Mouse (Mus musculus) cerebellum, adult 18-20 months (tissue): ENCODE measurements around the gene Mdh2.
A peak's percentile ranks its signal among the peaks of the same experiment; 100 is the strongest.

Experiments used
- DNase-seq, 2 experiments: peaks; one replicate each; pipeline ENCODE4 v3.0.0; 2021

The Mdh2 gene

GRCm38 (mm10) chr5:135777796-135778470 is 347 bp upstream of the Mdh2 start, which contains the start of gene Styxl1:
Styxl1 (minus strand) TSS chr5:135778385.
- no peak for DNase-seq

DNA sequence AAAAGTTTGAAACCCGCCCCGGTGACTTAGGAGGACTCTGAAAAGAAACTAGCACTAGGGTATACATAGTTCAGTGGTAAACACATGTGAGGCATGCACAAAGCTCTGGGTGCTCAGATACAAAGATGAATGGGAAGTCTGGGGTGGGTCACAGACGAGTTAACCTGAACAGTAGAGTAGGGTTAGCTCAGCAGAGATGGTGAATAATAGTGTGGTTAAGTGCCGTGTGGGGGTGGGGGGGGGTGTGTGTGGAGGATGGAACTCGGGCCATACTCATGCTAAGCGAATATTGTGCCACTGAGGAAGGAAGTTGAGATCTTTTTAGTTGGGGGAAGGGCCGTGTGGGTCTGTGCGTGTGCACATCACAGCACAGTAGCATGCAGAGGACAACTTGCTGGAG is 2.1 kb downstream of the Mdh2 start:
- no peak for DNase-seq

DNA sequence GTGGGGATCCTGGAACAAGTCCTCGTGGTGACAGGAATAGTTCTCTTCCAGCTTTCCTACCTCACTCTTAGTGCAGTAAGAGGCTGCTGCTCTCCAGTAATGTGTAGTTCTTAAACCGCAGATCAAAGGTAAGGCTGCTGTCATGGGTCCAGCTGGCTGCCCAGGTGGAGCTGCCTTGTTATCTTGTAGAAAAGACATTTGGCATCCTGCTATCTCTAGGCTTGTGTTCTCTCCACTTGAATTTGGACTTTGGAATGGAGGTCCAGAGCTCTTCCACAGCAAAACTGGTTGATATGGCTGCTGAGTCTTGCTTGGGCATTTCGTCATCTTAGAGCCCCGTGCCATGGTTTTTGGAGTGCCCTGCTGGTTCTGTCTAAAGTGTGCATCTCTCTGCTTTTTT is 4.6 kb downstream of the Mdh2 start:
- no peak for DNase-seq

- peak; percentile 92 to 95 for DNase-seq
Measured at GRCm38 (mm10) chr5:135793996-135794858, 15.9 kb downstream of the Mdh2 start.

DNA sequence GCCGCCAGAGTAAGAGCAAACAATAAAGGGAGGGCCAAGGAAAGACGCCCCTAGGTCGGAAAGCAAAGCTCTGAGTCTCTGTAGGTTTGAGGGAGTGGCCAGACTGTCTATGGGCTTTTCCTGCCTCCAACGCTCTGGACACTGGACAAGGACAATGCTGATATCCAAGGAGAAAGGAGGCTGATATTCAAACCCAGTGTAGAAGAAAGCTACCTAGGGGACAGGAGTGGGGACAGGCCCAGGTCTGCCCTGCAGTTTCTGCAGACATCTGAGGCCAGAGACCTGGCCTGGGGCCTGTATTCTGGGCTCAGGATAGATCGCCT is 16.5 kb downstream of the Mdh2 start:
- DNase-seq: no peak

DNA sequence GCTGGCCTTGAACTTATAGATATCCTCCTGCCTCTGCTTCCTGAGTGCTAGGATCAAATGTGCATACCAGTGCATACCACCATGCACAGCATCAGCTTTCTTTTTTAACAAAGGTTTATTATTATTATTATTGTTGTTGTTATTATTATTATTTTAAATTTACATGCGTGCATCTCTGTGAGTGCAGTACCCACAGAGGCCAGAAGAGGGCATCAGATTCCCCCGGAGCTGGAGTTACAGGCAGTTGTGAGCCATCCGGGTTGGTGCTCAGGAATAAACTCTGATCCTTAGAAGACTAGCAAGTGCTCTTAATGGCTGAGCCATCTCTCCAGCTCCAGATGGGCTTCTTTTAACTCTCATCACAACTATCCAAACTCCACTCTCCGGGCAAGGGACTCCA is 21.5 kb downstream of the Mdh2 start:
- peak in 1 of 2 experiments; percentile 56 for DNase-seq

GRCm38 (mm10) chr5:135800927-135801326 is 22.6 kb downstream of the Mdh2 start:
- DNase-seq: peak in 1 of 2 experiments; percentile 43

DNA sequence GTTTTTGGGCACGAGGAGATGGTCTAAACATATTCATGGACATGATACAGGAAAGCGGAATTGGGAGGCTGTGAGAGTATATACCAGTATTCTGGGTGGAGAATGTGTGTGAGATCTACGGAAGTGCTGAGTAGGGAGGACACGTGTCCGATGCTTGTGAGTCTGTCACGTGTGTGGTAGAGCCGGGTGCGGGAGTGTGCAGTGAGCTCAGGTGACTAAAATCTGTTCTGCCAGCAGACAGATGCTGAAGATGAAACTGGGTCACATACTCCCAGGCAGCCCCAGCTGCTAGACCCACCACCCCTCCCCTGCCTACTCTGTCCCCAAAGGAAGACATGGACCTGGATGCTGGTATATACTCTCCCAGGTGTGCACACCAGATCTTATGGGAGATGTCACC is 24.4 kb downstream of the Mdh2 start:
- DNase-seq: no peak

- no peak for DNase-seq
Measured at GRCm38 (mm10) chr5:135803135-135803534, 24.9 kb downstream of the Mdh2 start.

DNA sequence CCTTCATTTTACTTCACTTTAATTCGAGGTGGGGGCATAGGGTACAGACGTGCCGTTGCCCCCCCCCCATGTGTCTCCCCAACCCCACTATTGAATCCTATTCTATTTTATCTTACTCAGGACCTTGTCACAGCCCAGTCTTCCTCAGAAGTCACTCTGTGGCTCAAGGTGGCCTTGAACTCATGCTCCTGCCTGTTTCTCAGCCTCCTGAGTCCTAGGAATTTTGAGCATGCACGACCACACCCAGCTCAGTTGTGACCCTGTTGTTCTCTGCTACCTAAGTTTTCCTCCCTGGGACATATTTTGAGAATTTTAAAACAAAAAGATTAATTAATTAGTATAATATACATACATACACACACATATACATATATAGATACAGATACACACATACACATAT is 25.4 kb downstream of the Mdh2 start:
- DNase-seq: no peak

DNA sequence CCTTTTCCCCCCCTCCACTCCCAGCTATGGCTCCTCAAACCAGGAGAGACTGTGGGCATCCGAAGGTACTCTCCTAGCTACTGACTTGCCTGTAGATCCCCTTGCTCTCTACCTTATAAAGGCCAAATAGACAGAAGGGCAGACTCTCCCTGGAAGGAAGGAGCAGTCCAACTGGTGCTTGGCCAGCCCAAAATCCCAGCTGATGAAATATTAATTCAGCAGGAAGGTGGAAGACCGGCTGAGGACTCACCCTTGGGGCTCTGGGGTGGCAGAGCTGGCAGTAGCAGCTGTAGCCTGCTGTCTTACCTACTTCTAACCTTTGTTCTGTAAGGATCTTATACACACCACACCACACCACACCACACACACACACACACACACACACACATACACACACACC is 26.5 kb downstream of the Mdh2 start:
- DNase-seq: no peak

DNA sequence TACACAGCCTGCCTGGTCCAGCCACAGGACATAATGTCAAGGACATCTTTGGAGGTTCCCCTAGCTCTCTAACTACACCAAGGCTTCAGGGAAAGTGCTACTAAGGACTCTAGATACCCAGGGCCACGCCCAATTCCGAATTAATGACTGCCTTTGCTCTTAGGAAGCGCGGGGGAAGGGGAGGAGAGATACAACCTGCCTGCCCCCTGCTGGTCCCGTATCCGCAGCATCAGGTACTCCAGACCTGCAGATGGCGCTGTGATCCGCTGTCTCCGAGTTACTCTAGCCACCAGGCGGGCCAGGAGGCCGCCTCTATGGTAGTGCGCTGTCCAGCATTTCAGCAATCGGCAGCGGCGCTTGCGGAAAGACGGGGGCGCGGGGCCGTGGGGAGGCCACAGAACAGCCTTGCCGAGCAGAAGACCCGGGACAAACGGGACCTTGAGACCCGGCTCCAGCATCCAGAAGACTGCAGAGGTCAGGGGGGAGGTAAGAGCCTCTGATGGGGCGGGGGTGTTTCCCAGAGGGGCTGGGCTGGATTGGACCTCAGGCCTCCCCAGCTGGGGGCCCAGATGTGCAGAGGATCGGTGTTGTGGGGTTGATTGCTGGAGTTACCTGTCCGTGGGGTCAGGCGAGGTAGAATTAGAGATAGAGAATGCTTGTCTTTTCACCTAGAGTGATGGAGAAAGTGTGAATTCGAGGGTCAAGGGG is 28.4 kb downstream of the Mdh2 start, which contains the start of gene Srrm3:
Gene Srrm3 (plus strand): TSS at position 336 of the 708 bp plus-strand sequence.
- DNase-seq: peak; percentile 91 to 96

DNA sequence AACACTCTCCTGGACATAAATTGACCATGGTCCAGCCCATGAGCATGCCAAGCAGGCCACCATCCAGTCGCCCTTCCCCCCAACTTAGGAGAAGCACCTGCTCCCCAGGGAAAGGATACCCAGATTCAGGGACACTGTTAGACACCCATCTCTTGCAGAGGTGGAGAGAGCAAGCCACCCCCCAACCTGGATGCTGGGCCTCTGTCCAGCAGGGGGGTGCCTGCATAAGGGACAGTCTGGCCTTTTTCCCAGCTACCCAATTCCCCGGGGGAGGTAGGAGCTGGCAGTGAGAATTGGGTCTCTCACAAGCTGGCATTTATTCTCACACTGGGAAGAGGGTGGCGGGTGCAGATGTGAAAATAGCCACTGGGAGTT is 29.0 kb downstream of the Mdh2 start:
- DNase-seq: peak; percentile 46 to 63

GRCm38 (mm10) chr5:135812991-135813390 is 34.7 kb downstream of the Mdh2 start:
- DNase-seq: peak; percentile 85 to 90

DNA sequence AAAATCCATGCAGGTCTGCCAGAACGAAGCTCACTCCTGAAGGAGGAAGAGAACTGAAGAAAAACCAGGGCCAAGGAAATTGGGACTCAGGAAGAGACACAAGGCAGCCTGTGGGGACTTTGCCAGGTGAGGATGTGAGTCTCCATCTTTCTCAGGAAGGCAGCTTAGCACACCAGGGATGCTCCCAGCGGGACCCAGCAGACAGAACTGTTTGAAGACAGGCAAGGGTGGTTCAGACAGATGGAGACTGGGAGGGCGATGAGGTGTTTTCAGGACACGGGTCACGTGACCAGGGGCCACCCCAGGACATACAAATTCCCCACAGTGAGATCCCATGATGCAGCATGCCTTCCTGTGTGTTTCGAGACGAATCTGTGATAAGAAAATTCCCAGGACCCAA is 40.2 kb downstream of the Mdh2 start:
- DNase-seq: peak; percentile 85

DNA sequence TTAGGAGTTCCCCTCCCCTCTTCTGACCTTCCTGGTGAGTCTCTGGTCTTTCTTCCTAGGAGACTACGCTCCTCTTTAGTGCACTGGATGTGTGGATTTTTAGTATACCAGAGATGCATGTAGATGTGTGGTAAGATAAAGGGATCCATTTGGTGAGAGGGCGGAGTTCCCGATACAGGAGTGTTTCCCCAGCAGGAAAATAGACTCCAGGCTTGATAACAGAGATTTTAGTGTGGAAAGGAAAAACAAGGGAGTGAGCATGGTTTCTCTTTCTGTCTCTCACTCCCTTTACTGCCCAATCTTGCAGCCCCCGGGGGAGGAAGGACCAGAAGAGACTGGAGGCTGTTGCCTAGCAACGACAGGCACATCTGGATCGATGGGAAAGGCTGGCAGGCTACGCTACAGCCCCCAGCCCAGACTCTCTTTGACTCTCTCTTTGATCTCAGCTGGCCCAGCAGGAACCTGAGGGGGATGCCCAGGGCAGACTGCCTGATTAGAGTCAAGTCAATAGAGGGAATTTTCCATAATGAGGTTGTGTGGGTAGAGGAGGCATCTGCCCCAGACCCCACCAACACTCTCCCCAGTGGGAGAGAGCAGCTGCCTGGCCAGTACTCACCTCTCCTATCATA is 44.1 kb downstream of the Mdh2 start:
- DNase-seq: no peak

GRCm38 (mm10) chr5:135824517-135824916 is 46.2 kb downstream of the Mdh2 start:
- no peak for DNase-seq

- no peak for DNase-seq
Measured at GRCm38 (mm10) chr5:135826225-135826624, 47.9 kb downstream of the Mdh2 start.

- no peak for DNase-seq
Measured at GRCm38 (mm10) chr5:135829381-135829780, 51.1 kb downstream of the Mdh2 start.

- DNase-seq: no peak
Measured at GRCm38 (mm10) chr5:135832729-135833128, 54.4 kb downstream of the Mdh2 start.

GRCm38 (mm10) chr5:135834769-135835491 is 56.6 kb downstream of the Mdh2 start:
- peak; percentile 78 to 85 for DNase-seq

DNA sequence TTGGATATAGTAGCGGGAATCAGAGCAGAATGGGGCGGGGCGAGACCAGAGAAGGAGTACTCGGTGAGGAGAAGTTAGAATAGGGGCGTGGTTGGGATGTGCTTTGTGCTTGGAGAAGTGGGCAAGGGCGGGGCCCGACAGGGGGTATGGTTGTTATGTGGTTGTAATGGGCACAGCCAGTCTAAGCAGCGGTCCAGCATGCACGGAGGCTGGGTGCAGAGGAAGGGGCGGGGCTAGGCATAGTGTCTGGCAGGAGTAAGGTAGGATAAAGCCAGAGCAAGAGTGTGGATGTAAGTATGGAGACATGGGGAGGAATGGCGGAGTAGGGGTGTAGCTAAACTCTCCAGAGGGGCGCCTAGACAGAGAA is 57.2 kb downstream of the Mdh2 start:
- no peak for DNase-seq

DNA sequence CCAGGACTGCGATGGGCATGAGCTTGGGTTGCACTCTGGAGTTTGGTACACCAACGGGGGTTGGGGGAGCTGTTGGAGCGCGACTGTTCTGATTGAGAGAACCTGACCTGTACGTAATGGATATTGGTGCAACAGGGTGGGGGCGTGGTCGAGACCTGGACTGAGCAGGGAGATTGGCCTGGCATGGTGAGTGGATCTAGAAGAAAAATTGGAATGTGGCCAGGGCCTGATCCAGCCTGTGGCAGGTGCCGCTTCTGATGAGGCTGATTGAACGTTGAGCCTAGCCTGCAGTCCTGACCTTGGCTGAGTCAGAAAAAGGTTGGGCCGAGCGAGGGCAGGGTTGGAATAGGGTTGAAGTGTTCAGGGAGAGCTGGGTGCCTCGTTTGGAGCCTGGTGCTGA is 57.7 kb downstream of the Mdh2 start:
- peak; percentile 53 for DNase-seq
